Mouse (Mus musculus): ENCODE data around the gene Cxcr3. TPM values are rescaled to one million over a fixed set of nuclear protein-coding genes. Genes with fewer than 3 reads are reported as not detected.

Gene Cxcr3
- 0.11 TPM in 1 of 2 replicates, not detected in the other for polyA plus RNA-seq (2014; fragmentation: Nextera tagmentation; extraction: Ambion mirVana)

DNA sequence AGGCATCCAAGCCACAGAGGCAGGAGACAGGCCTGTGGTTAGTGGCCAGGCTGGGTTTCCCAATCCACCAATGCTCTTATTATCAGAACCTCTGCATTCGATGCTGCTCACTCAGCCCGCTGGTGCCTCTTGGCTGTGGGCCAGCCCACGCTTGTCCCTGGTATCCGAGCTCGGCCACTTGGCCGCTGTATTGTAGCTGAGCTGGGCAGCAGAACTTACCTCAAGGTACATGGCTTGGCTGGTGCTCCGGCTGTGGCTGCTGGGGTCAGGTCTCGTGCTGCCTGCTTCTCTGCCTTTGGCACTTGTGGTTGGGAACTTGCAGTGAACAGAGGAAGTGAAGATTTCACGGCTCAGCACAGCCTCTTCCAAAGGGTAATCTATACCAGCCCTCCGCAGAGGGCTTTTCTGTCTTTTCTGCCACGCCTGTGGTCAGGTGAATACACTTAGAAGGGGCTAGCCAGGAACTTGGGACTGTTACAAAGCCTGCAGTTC lies at the start of gene Cxcr3:
Gene Cxcr3 (minus strand): TSS at position 442 of the 492 bp plus-strand sequence.
- Histone ChIP-seq H3K4me1 (replicated peaks; ENCODE audit: control insufficient read depth, insufficient read depth, low read length) (no peaks in the 10 kb centered on the region), H3K9ac (ENCODE audit: low read length) (no peak within 1 kb of the TSS), H3K4me3 (ENCODE audit: low read depth, low read length) (no peak within 1 kb of the TSS), H3K9me3 (ENCODE audit: control insufficient read depth, low read length) (no peaks in the 10 kb centered on the region), H3K4me2 (ENCODE audit: low read depth, low read length, severe bottlenecking) (no peak within 1 kb of the TSS), H3K27me3 (ENCODE audit: control insufficient read depth, insufficient read depth, low read length) (peaks cover 4% of the 10 kb centered on the region; the same call in 1 of the 2 replicates), H3K36me3 (ENCODE audit: control insufficient read depth, insufficient read depth, low read length) (no peaks in the 10 kb centered on the region), H3K27ac (ENCODE audit: low read depth, low read length) (no peak within 1 kb of the TSS)
- ATAC-seq (replicated peaks; ENCODE audit: low FRiP score) (no peak), DNase-seq (ENCODE audit: low spot score) (no peak)
- WGBS, result 73% methylated on average over 11 of the region's 11 CpGs

DNA sequence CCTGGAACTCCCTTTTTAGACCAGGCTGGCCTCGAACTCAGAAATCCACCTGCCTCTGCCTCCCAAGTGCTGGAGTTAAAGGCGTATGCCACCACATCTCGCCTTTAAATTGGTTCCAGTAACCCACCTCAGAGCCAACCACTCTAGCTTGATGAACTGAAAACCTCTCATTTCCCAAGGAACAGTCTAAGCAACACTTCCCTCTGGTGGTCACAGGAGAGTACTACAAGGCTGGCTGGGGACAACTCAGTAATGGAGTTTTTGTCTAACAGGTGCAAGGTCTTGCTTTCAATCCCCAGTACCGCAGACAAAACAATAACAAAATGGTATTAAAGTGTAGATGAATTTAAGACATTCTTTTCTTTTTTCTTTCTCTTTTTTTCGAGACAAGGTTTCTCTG lies 38.0 kb upstream of the Cxcr3 start:
- WGBS, result 47% methylated on average over 5 of the region's 5 CpGs
- no peak overlapping the region for H3K9ac ChIP-seq (ENCODE audit: low read length)
- H3K27me3 ChIP-seq (ENCODE audit: control insufficient read depth, insufficient read depth, low read length), result peaks cover 5% of the 10 kb centered on the region; the same call in 1 of the 2 replicates
- ATAC-seq (replicated peaks; ENCODE audit: low FRiP score) (no peak), DNase-seq (ENCODE audit: low spot score) (peak; percentile 62)
- H3K36me3 ChIP-seq (ENCODE audit: control insufficient read depth, insufficient read depth, low read length), result no peaks in the 10 kb centered on the region
- no peaks in the 10 kb centered on the region for H3K4me1 ChIP-seq (replicated peaks; ENCODE audit: control insufficient read depth, insufficient read depth, low read length)
- H3K4me2 ChIP-seq (ENCODE audit: low read depth, low read length, severe bottlenecking), result no peak overlapping the region
- no peaks in the 10 kb centered on the region for H3K9me3 ChIP-seq (ENCODE audit: control insufficient read depth, low read length)
- no peak overlapping the region for H3K4me3 ChIP-seq (ENCODE audit: low read depth, low read length)
- H3K27ac ChIP-seq (ENCODE audit: low read depth, low read length), result no peak overlapping the region

DNA sequence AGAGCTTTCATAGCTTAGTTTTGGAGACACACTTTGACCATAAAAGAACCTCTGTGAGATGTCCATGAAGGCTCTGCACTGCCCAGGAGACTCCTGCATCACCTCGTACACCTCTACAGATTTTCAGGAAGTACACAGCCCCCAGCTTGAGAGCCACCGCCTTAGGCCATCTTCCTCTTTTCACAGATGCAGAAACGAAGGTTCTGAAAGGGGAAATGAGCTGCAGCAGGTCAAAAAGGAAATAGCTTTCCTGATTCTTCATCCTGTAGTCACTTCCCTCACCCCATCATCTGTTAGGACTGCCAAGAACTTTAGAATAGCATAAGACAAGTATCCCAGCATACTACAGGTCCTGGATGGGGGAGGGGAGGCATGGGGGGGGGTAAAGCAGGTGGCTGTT lies 36.2 kb upstream of the Cxcr3 start:
- peaks cover 5% of the 10 kb centered on the region; the same call in 1 of the 2 replicates for H3K27me3 ChIP-seq (ENCODE audit: control insufficient read depth, insufficient read depth, low read length)
- ATAC-seq (replicated peaks; ENCODE audit: low FRiP score) (no peak), DNase-seq (ENCODE audit: low spot score) (no peak)
- 71% methylated on average over 3 of the region's 3 CpGs for WGBS
- no peaks in the 10 kb centered on the region for H3K9me3 ChIP-seq (ENCODE audit: control insufficient read depth, low read length)
- H3K9ac ChIP-seq (ENCODE audit: low read length), result no peak overlapping the region
- no peak overlapping the region for H3K4me3 ChIP-seq (ENCODE audit: low read depth, low read length)
- no peaks in the 10 kb centered on the region for H3K36me3 ChIP-seq (ENCODE audit: control insufficient read depth, insufficient read depth, low read length)
- no peaks in the 10 kb centered on the region for H3K4me1 ChIP-seq (replicated peaks; ENCODE audit: control insufficient read depth, insufficient read depth, low read length)
- no peak overlapping the region for H3K4me2 ChIP-seq (ENCODE audit: low read depth, low read length, severe bottlenecking)
- no peak overlapping the region for H3K27ac ChIP-seq (ENCODE audit: low read depth, low read length)

DNA sequence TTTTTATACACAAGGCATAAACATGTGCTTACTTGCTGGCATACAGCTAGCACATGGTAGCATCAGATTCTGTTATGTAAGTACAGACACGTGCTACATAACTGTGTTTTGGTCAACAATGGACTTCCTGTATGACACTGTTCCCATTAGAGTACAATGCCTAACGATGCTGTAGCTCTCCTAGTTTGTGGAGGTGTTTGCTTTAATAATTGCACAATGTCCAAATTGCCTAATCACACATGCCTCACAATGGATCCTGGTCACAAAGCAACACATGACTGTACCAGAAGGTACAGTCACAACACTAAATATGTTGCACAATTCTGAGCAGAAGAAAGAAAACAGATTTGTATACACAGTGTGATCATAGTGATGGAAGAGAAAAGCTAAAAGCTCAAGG lies 35.4 kb upstream of the Cxcr3 start:
- Histone ChIP-seq H3K4me2 (ENCODE audit: low read depth, low read length, severe bottlenecking) (no peak overlapping the region), H3K36me3 (ENCODE audit: control insufficient read depth, insufficient read depth, low read length) (no peaks in the 10 kb centered on the region), H3K27ac (ENCODE audit: low read depth, low read length) (no peak overlapping the region)

DNA sequence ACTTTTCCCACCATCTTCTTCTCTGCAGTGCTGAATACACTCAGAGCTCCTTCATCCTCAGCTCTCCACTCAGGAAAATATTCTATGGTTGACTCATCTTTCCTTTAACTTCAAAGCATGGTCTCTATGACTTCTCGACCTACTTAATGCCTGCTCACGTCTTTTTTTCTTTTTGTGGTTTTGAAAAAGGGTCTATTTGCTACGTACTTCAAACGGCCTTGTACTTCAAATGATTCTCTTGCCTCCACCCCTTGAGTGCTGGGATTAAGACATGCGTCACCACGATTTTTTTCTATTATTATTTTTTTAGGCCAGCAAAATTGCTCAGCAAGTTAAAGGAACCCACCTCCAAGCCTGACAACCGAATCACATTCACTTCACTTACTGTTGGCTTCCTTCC lies 33.2 kb upstream of the Cxcr3 start:
- H3K27me3 ChIP-seq (ENCODE audit: control insufficient read depth, insufficient read depth, low read length), result peaks cover 5% of the 10 kb centered on the region; the same call in 1 of the 2 replicates
- H3K9ac ChIP-seq (ENCODE audit: low read length), result no peak overlapping the region
- DNase-seq (ENCODE audit: low spot score), result no peak
- H3K4me2 ChIP-seq (ENCODE audit: low read depth, low read length, severe bottlenecking), result no peak overlapping the region
- H3K4me1 ChIP-seq (replicated peaks; ENCODE audit: control insufficient read depth, insufficient read depth, low read length), result no peaks in the 10 kb centered on the region
- H3K27ac ChIP-seq (ENCODE audit: low read depth, low read length), result no peak overlapping the region
- no peaks in the 10 kb centered on the region for H3K36me3 ChIP-seq (ENCODE audit: control insufficient read depth, insufficient read depth, low read length)
- ATAC-seq (replicated peaks; ENCODE audit: low FRiP score), result no peak
- H3K9me3 ChIP-seq (ENCODE audit: control insufficient read depth, low read length), result no peaks in the 10 kb centered on the region
- WGBS, result 76% methylated on average over 7 of the region's 7 CpGs
- no peak overlapping the region for H3K4me3 ChIP-seq (ENCODE audit: low read depth, low read length)

More for the DNA sequence above, 35.4 kb upstream of the Cxcr3 start:
- Histone ChIP-seq H3K9me3 (ENCODE audit: control insufficient read depth, low read length) (no peaks in the 10 kb centered on the region), H3K4me1 (replicated peaks; ENCODE audit: control insufficient read depth, insufficient read depth, low read length) (no peaks in the 10 kb centered on the region), H3K4me3 (ENCODE audit: low read depth, low read length) (no peak overlapping the region), H3K27me3 (ENCODE audit: control insufficient read depth, insufficient read depth, low read length) (peaks cover 5% of the 10 kb centered on the region; the same call in 1 of the 2 replicates), H3K9ac (ENCODE audit: low read length) (no peak overlapping the region)
- WGBS, result 73% methylated on average over 2 of the region's 2 CpGs
- ATAC-seq (replicated peaks; ENCODE audit: low FRiP score), result no peak
- no peak for DNase-seq (ENCODE audit: low spot score)

DNA sequence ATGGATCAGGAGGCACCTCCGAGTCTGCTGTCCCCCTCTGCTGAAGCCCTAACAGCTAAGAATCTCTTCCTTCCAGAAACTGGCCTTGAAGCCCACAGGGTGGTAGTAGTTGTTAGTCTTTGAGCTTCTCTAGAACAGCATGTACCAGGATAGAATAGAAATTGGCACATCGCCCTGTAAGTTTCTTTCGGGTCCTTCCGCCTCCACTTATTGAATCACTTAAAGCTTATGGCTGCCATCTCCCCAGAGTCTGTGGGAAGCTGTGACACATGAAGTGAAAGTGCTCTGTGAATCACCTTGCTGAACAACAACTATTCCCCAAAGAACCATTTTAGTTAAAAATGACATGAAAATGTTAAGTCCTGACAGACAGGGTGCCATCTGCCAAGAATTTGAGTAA lies 31.0 kb upstream of the Cxcr3 start:
- no peak overlapping the region for H3K4me3 ChIP-seq (ENCODE audit: low read depth, low read length)
- H3K4me2 ChIP-seq (ENCODE audit: low read depth, low read length, severe bottlenecking), result no peak overlapping the region
- WGBS, result 83% methylated on average over 4 of the region's 4 CpGs
- no peaks in the 10 kb centered on the region for H3K4me1 ChIP-seq (replicated peaks; ENCODE audit: control insufficient read depth, insufficient read depth, low read length)
- H3K9ac ChIP-seq (ENCODE audit: low read length), result no peak overlapping the region
- peaks cover 7% of the 10 kb centered on the region for H3K27me3 ChIP-seq (ENCODE audit: control insufficient read depth, insufficient read depth, low read length)
- no peaks in the 10 kb centered on the region for H3K9me3 ChIP-seq (ENCODE audit: control insufficient read depth, low read length)
- H3K27ac ChIP-seq (ENCODE audit: low read depth, low read length), result no peak overlapping the region
- DNase-seq (ENCODE audit: low spot score), result no peak
- ATAC-seq (replicated peaks; ENCODE audit: low FRiP score), result no peak
- H3K36me3 ChIP-seq (ENCODE audit: control insufficient read depth, insufficient read depth, low read length), result no peaks in the 10 kb centered on the region

DNA sequence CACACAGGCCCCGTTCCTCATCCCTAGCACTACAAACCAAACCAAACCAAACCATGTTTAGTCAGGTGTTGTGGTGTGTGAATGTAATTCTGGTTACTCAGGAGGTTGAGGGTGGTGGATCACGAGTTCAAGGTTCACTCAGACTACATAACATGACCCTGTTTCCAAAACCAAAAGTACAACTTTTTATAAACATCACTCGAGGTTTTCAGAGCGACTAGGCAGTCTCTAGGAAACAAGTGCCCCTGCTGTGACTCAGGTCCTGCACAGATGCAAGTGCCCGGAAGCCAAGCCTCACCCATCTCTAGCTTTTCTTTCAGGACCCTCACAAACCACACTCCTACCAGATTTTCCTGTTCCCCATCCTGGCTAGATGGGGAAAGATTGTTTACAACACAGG lies 30.6 kb upstream of the Cxcr3 start:
- 76% methylated on average over 5 of the region's 5 CpGs for WGBS
- Histone ChIP-seq H3K4me1 (replicated peaks; ENCODE audit: control insufficient read depth, insufficient read depth, low read length) (no peaks in the 10 kb centered on the region), H3K4me3 (ENCODE audit: low read depth, low read length) (no peak overlapping the region), H3K36me3 (ENCODE audit: control insufficient read depth, insufficient read depth, low read length) (no peaks in the 10 kb centered on the region), H3K27me3 (ENCODE audit: control insufficient read depth, insufficient read depth, low read length) (peaks cover 11% of the 10 kb centered on the region), H3K9me3 (ENCODE audit: control insufficient read depth, low read length) (no peaks in the 10 kb centered on the region), H3K9ac (ENCODE audit: low read length) (no peak overlapping the region), H3K27ac (ENCODE audit: low read depth, low read length) (no peak overlapping the region), H3K4me2 (ENCODE audit: low read depth, low read length, severe bottlenecking) (no peak overlapping the region)
- ATAC-seq (replicated peaks; ENCODE audit: low FRiP score) (no peak), DNase-seq (ENCODE audit: low spot score) (no peak)

DNA sequence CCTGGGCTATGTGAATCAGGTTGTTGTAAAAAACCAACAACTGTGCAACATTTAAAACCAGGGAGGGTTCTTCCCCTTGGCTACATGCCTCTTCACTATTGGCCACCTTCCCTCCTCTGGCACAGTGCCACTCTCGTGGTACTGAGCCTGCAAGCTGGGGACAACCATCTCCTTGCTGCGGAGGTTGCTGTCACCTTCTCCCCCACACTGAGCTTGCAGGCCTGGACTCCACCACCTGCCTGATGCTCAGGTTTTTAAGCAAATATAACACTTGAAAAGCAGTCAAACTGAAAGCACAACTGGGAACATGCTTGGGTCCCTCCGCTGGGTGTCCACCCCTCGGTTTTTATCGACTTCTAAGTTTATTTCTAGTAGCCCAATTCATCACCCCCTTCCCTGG lies 20.4 kb upstream of the Cxcr3 start:
- DNase-seq (ENCODE audit: low spot score), result no peak
- Histone ChIP-seq H3K4me2 (ENCODE audit: low read depth, low read length, severe bottlenecking) (no peak overlapping the region), H3K27me3 (ENCODE audit: control insufficient read depth, insufficient read depth, low read length) (peaks cover 12% of the 10 kb centered on the region), H3K4me3 (ENCODE audit: low read depth, low read length) (no peak overlapping the region), H3K36me3 (ENCODE audit: control insufficient read depth, insufficient read depth, low read length) (no peaks in the 10 kb centered on the region), H3K27ac (ENCODE audit: low read depth, low read length) (no peak overlapping the region), H3K9me3 (ENCODE audit: control insufficient read depth, low read length) (no peaks in the 10 kb centered on the region), H3K9ac (ENCODE audit: low read length) (no peak overlapping the region), H3K4me1 (replicated peaks; ENCODE audit: control insufficient read depth, insufficient read depth, low read length) (no peaks in the 10 kb centered on the region)
- ATAC-seq (replicated peaks; ENCODE audit: low FRiP score), result no peak
- 85% methylated on average over 5 of the region's 5 CpGs for WGBS

DNA sequence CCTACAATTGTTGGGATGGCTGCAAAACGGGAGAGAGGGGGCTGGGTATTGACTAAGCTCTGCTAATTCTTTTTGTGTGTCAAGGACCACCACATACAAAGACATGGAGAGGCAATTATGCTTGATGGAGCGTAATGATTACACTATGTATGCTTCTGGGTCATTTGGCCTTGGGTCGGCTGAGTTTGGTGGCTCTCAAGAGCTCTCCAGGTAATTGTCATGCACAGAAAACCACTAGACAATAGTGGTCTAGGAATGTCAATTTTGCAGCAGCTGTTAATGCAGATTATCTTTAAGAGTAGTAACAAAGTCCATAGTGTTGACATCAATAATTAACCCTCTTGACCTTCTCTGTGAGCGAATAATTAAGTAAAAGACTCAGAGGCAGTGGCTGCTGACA lies 16.1 kb upstream of the Cxcr3 start:
- Histone ChIP-seq H3K27me3 (ENCODE audit: control insufficient read depth, insufficient read depth, low read length) (peaks cover 14% of the 10 kb centered on the region), H3K36me3 (ENCODE audit: control insufficient read depth, insufficient read depth, low read length) (no peaks in the 10 kb centered on the region), H3K27ac (ENCODE audit: low read depth, low read length) (no peak overlapping the region), H3K4me1 (replicated peaks; ENCODE audit: control insufficient read depth, insufficient read depth, low read length) (no peaks in the 10 kb centered on the region), H3K4me3 (ENCODE audit: low read depth, low read length) (no peak overlapping the region), H3K9ac (ENCODE audit: low read length) (no peak overlapping the region), H3K9me3 (ENCODE audit: control insufficient read depth, low read length) (no peaks in the 10 kb centered on the region), H3K4me2 (ENCODE audit: low read depth, low read length, severe bottlenecking) (no peak overlapping the region)
- ATAC-seq (replicated peaks; ENCODE audit: low FRiP score), result peak; percentile 64; the same call in 1 of the 2 replicates
- WGBS, result 41% methylated on average over 4 of the region's 4 CpGs
- no peak for DNase-seq (ENCODE audit: low spot score)

Data from forebrain, embryonic 11.5 days (tissue).